Mouse (Mus musculus) megakaryocyte, embryonic 14.5 days (primary cell): ENCODE measurements around the gene Lrrc3c. TPM values are rescaled to one million over a fixed set of nuclear protein-coding genes. Genes with fewer than 3 reads are reported as not detected.
"Not testable (repeated sequence)": the region's sequence is repeated elsewhere in the genome, so short reads cannot be mapped to it uniquely, and the experiment has no call there.

Experiments
- H3K27me3 ChIP-seq: replicated peaks from 2 replicates; pipeline ENCODE3; 2012; ENCODE audit warnings: inconsistent platforms
- H3K36me3 ChIP-seq: replicated peaks from 2 replicates; pipeline ENCODE3; 2012; ENCODE audit warnings: low read length, inconsistent platforms, mixed read lengths
- H3K4me1 ChIP-seq: 2 replicates; pipeline ENCODE4 v1.6.1; 2012; ENCODE audit warnings: inconsistent platforms
- H3K4me3 ChIP-seq: replicated peaks from 2 replicates; pipeline ENCODE3; 2012; ENCODE audit warnings: moderate library complexity, mild to moderate bottlenecking, inconsistent platforms
- H3K9me3 ChIP-seq: 2 replicates; pipeline ENCODE4 v1.6.1; 2012; ENCODE audit warnings: inconsistent platforms
- FLI1 ChIP-seq: IDR thresholded peaks from 2 replicates; pipeline ENCODE4 v1.6.1; 2012; ENCODE audit warnings: low read length, inconsistent platforms, mixed read lengths
- GATA1 ChIP-seq: IDR thresholded peaks from 3 replicates; pipeline ENCODE4 v1.6.1; 2012; ENCODE audit warnings: mixed read lengths, low read length, inconsistent platforms, borderline replicate concordance
- polyA plus RNA-seq: library from polyadenylated mRNA; stranded (reverse); fragments of >175 nt; gene quantifications from 2 replicates; pipeline ENCODE4 v1.2.3, GENCODE M21; 2012; ENCODE audit warnings: low replicate concordance; ENCODE audit not compliant: insufficient read depth

The Lrrc3c gene
- polyA plus RNA-seq, 1 experiment: not detected

- Histone ChIP-seq H3K27me3 (peaks cover 47% of the 10 kb centered on the region), H3K9me3 (no peaks in the 10 kb centered on the region), H3K4me3 (no peak overlapping the region), H3K36me3 (no peaks in the 10 kb centered on the region), H3K4me1 (peaks cover 42% of the 10 kb centered on the region)
- TF ChIP-seq FLI1 (no peak), GATA1 (no peak)
Measured at GRCm38 (mm10) chr11:98595473-98595872, 2.6 kb upstream of the Lrrc3c start.

- no peak overlapping the region for H3K4me3 ChIP-seq
- H3K4me1 ChIP-seq: peaks cover 41% of the 10 kb centered on the region
- TF ChIP-seq GATA1 (no peak), FLI1 (no peak)
- no peaks in the 10 kb centered on the region for H3K9me3 ChIP-seq
- no peaks in the 10 kb centered on the region for H3K36me3 ChIP-seq
- peaks cover 51% of the 10 kb centered on the region for H3K27me3 ChIP-seq
Measured at GRCm38 (mm10) chr11:98595955-98596354, 2.1 kb upstream of the Lrrc3c start.

- H3K27me3 ChIP-seq: peaks cover 57% of the 10 kb centered on the region
- no peak overlapping the region for H3K4me3 ChIP-seq
- H3K4me1 ChIP-seq: peaks cover 44% of the 10 kb centered on the region
- H3K36me3 ChIP-seq: no peaks in the 10 kb centered on the region
- no peak for TF ChIP-seq FLI1
- no peak for TF ChIP-seq GATA1
- no peaks in the 10 kb centered on the region for H3K9me3 ChIP-seq
Measured at GRCm38 (mm10) chr11:98597363-98597762, 728 bp upstream of the Lrrc3c start.

- Histone ChIP-seq H3K4me1 (peaks cover 47% of the 10 kb centered on the region), H3K27me3 (peaks cover 55% of the 10 kb centered on the region), H3K36me3 (no peaks in the 10 kb centered on the region), H3K9me3 (no peaks in the 10 kb centered on the region), H3K4me3 (peak overlapping the region; percentile 16)
- TF ChIP-seq GATA1 (no peak), FLI1 (no peak)
Measured at GRCm38 (mm10) chr11:98598851-98599290, 780 bp downstream of the Lrrc3c start.

GRCm38 (mm10) chr11:98599291-98599690, 1.2 kb downstream of the Lrrc3c start:
- Histone ChIP-seq H3K27me3 (peaks cover 56% of the 10 kb centered on the region), H3K36me3 (no peaks in the 10 kb centered on the region), H3K4me1 (peaks cover 47% of the 10 kb centered on the region), H3K4me3 (peak overlapping the region; percentile 16), H3K9me3 (no peaks in the 10 kb centered on the region)
- TF ChIP-seq FLI1: no peak
- no peak for TF ChIP-seq GATA1

- H3K27me3 ChIP-seq: peaks cover 57% of the 10 kb centered on the region
- no peak for TF ChIP-seq GATA1
- no peak for TF ChIP-seq FLI1
Measured at GRCm38 (mm10) chr11:98602090-98602690, 4.1 kb downstream of the Lrrc3c start.

GRCm38 (mm10) chr11:98603953-98604352, 5.9 kb downstream of the Lrrc3c start:
- Histone ChIP-seq H3K4me3 (no peak overlapping the region), H3K27me3 (peaks cover 47% of the 10 kb centered on the region), H3K36me3 (no peaks in the 10 kb centered on the region), H3K4me1 (peaks cover 30% of the 10 kb centered on the region), H3K9me3 (no peaks in the 10 kb centered on the region)
- TF ChIP-seq GATA1 (no peak), FLI1 (no peak)

More at GRCm38 (mm10) chr11:98602090-98602690, 4.1 kb downstream of the Lrrc3c start:
- Histone ChIP-seq H3K36me3 (no peaks in the 10 kb centered on the region), H3K4me3 (peak overlapping the region; percentile 84), H3K4me1 (peaks cover 34% of the 10 kb centered on the region), H3K9me3 (no peaks in the 10 kb centered on the region)

GRCm38 (mm10) chr11:98604911-98605310, 6.8 kb downstream of the Lrrc3c start:
- H3K9me3 ChIP-seq, H3K4me3 ChIP-seq, H3K36me3 ChIP-seq: not testable (repeated sequence)
- peaks cover 46% of the 10 kb centered on the region for H3K27me3 ChIP-seq
- peaks cover 23% of the 10 kb centered on the region for H3K4me1 ChIP-seq

GRCm38 (mm10) chr11:98606763-98607162, 8.7 kb downstream of the Lrrc3c start:
- H3K36me3 ChIP-seq: no peaks in the 10 kb centered on the region
- H3K27me3 ChIP-seq: peaks cover 34% of the 10 kb centered on the region

GRCm38 (mm10) chr11:98620791-98621190, 22.7 kb downstream of the Lrrc3c start:
- Histone ChIP-seq H3K4me3 (no peak overlapping the region), H3K9me3 (peaks cover 34% of the 10 kb centered on the region), H3K4me1 (no peaks in the 10 kb centered on the region), H3K36me3 (no peaks in the 10 kb centered on the region), H3K27me3 (peaks cover 3% of the 10 kb centered on the region)
- TF ChIP-seq FLI1: no peak
- TF ChIP-seq GATA1: no peak

More at GRCm38 (mm10) chr11:98606763-98607162, 8.7 kb downstream of the Lrrc3c start:
- no peak for TF ChIP-seq FLI1
- no peak for TF ChIP-seq GATA1
- Histone ChIP-seq H3K9me3 (no peaks in the 10 kb centered on the region), H3K4me1 (peaks cover 13% of the 10 kb centered on the region), H3K4me3 (no peak overlapping the region)

GRCm38 (mm10) chr11:98623981-98624380, 25.9 kb downstream of the Lrrc3c start:
- not testable (repeated sequence) for H3K36me3 ChIP-seq, H3K27me3 ChIP-seq, H3K4me3 ChIP-seq, H3K4me1 ChIP-seq
- peaks cover 40% of the 10 kb centered on the region for H3K9me3 ChIP-seq

- not testable (repeated sequence) for H3K4me1 ChIP-seq, H3K4me3 ChIP-seq, H3K27me3 ChIP-seq, H3K36me3 ChIP-seq
- peaks cover 40% of the 10 kb centered on the region for H3K9me3 ChIP-seq
Measured at GRCm38 (mm10) chr11:98624381-98624780, 26.3 kb downstream of the Lrrc3c start.
